Mouse (Mus musculus) limb, embryonic 14.5 days (tissue): ENCODE measurements at regions not wholly inside any gene's neighbourhood (a gene's known extent, or its start where the extent isn't known, plus 50 kb on each side); places are given as distances from the start of the nearest gene placed in this dataset.

Experiments used
- ATAC-seq: fragments of 200-750 bp; cut with Nextera tagmentation; 2 replicates; pipeline ENCODE4 v1.8.0; 2017; ENCODE audit warnings: low read depth, moderate number of reproducible peaks, moderate TSS enrichment; ENCODE audit not compliant: low FRiP score
- DNase-seq: peaks from one replicate; pipeline ENCODE4 v3.0.0-alpha.2; 2015; ENCODE audit warnings: low spot score
- H3K27ac ChIP-seq: fragments of 300-500 bp; sonication (generic); replicated peaks from 2 replicates; pipeline ENCODE4 v1.5.1; 2014; ENCODE audit warnings: low read depth, mild to moderate bottlenecking, low read length, moderate library complexity, mixed read lengths
- H3K27me3 ChIP-seq: fragments of 300-500 bp; sonication (generic); 2 replicates; pipeline ENCODE4 v1.6.1; 2014; ENCODE audit warnings: low read length, mixed read lengths; ENCODE audit not compliant: control insufficient read depth, insufficient read depth
- H3K36me3 ChIP-seq: fragments of 300-500 bp; sonication (generic); 2 replicates; pipeline ENCODE4 v1.6.1; 2014; ENCODE audit warnings: mild to moderate bottlenecking, low read length, moderate library complexity, mixed read lengths; ENCODE audit not compliant: control insufficient read depth, insufficient read depth
- H3K4me1 ChIP-seq: fragments of 300-500 bp; sonication (generic); 2 replicates; pipeline ENCODE4 v1.6.1; 2014; ENCODE audit warnings: antibody characterized with exemption, low read length, mixed read lengths; ENCODE audit not compliant: control insufficient read depth, insufficient read depth
- H3K4me2 ChIP-seq: fragments of 300-500 bp; sonication (generic); replicated peaks from 2 replicates; pipeline ENCODE4 v1.6.1; 2014; ENCODE audit warnings: low read depth, mild to moderate bottlenecking, low read length, moderate library complexity; ENCODE audit not compliant: severe bottlenecking
- H3K4me3 ChIP-seq: fragments of 300-500 bp; sonication (generic); replicated peaks from 2 replicates; pipeline ENCODE4 v1.5.1; 2014; ENCODE audit warnings: low read length
- H3K9ac ChIP-seq: fragments of 300-500 bp; sonication (generic); 2 replicates; pipeline ENCODE4 v1.6.1; 2014; ENCODE audit warnings: mild to moderate bottlenecking, low read depth, low read length, moderate library complexity; ENCODE audit not compliant: severe bottlenecking
- H3K9me3 ChIP-seq: fragments of 300-500 bp; sonication (generic); 2 replicates; pipeline ENCODE4 v1.6.1; 2016; ENCODE audit warnings: low read length; ENCODE audit not compliant: control insufficient read depth
- POLR2A ChIP-seq: fragments of 200-500 bp; IDR thresholded peaks from 2 replicates; pipeline ENCODE4 v1.8.0; 2012; ENCODE audit warnings: inconsistent platforms, mild to moderate bottlenecking, moderate library complexity, borderline replicate concordance; ENCODE audit not compliant: insufficient read depth, insufficient read length; ENCODE audit errors: extremely low read depth
- WGBS: fragments of 180-500 bp; shearing (Covaris S2); extraction: QIAGEN DNeasy Blood & Tissue Kit; methylation state at CpG from one replicate; pipeline ENCODE4 v1.1.7; 2014; 5-methylcytosine and 5-hydroxymethylcytosine counted together

DNA sequence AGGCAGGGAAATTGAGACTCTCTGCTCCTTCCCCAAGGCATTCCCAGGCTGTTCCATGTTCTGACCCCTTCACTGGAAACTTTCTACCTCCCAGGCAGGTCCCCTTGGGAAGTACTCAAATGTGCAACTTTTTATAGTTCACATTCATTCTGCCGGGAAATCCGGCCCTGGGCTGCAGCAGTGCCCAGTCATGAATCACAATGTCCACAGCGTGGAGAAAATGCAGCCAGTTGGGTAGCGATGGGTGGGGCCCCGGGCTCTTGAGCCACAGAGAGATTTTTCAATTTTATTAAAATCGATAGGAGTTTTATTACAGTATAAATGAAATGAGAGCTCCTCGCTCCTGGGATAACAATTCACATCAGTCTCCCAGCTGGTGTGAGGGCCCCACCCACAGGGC lies 121.6 kb downstream of the Wscd1 start:
- TF ChIP-seq POLR2A = no peak
- no peak for DNase-seq
- 57% methylated on average over 7 of the region's 7 CpGs for WGBS
- no peak overlapping the region for H3K27ac ChIP-seq
- H3K36me3 ChIP-seq = no peaks in the 10 kb centered on the region
- H3K27me3 ChIP-seq = no peaks in the 10 kb centered on the region
- no peak overlapping the region for H3K4me2 ChIP-seq
- H3K4me3 ChIP-seq = no peak overlapping the region
- no peaks in the 10 kb centered on the region for H3K9me3 ChIP-seq
- H3K4me1 ChIP-seq = peaks cover 4% of the 10 kb centered on the region; the same call in 1 of the 2 replicates
- no peak overlapping the region for H3K9ac ChIP-seq
- no peak for ATAC-seq

DNA sequence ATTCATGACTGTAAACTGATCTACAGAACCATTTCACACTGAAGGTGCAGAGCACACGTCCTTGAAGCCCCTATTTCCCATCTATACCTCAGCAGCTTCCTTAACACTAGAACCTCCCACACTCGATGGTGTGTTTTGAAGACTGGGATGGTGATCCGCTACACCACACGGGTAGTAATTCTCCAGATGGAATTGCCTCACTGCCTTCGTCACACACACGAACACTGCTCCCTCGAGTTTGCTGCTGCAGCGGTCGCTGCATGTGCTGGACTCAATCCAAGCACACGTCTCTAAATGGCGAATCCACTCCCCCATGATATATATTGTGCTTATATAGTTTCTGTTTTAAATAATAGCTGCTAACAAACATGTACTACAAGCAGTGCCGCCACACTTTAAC lies 117.0 kb downstream of the Wscd1 start:
- H3K4me2 ChIP-seq = no peak overlapping the region
- ATAC-seq (no peak), DNase-seq (no peak)
- no peaks in the 10 kb centered on the region for H3K9me3 ChIP-seq
- no peak overlapping the region for H3K9ac ChIP-seq
- H3K4me1 ChIP-seq = peaks cover 4% of the 10 kb centered on the region; the same call in 1 of the 2 replicates
- no peak for TF ChIP-seq POLR2A
- no peaks in the 10 kb centered on the region for H3K36me3 ChIP-seq
- WGBS = 64% methylated on average over 12 of the region's 12 CpGs
- no peaks in the 10 kb centered on the region for H3K27me3 ChIP-seq
- no peak overlapping the region for H3K27ac ChIP-seq
- no peak overlapping the region for H3K4me3 ChIP-seq

DNA sequence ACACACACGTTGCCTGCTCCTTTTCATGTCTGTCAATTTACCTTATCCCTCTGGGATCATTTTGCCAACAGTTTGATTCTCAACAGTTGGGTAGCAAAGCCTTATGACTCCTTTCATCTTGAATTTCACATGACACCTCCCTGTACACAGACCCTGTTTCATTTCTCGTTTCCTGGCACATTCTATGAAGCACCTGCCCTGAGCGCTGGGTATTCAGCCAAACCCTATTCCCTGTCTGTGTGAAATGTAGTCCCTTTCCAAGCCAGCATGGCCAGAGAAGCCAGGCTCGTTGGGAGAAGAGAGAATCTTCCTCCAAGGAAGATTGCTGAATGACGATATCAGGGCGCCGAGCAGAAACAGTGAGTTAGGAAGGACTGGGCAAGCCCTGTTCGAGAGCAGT lies 108.2 kb downstream of the Wscd1 start:
- no peaks in the 10 kb centered on the region for H3K4me1 ChIP-seq
- H3K9ac ChIP-seq = no peak overlapping the region
- DNase-seq = no peak
- no peak for ATAC-seq
- no peaks in the 10 kb centered on the region for H3K36me3 ChIP-seq
- H3K9me3 ChIP-seq = no peaks in the 10 kb centered on the region
- 82% methylated on average over 8 of the region's 8 CpGs for WGBS
- no peaks in the 10 kb centered on the region for H3K27me3 ChIP-seq
- TF ChIP-seq POLR2A = no peak
- no peak overlapping the region for H3K4me2 ChIP-seq
- no peak overlapping the region for H3K4me3 ChIP-seq
- H3K27ac ChIP-seq = no peak overlapping the region

DNA sequence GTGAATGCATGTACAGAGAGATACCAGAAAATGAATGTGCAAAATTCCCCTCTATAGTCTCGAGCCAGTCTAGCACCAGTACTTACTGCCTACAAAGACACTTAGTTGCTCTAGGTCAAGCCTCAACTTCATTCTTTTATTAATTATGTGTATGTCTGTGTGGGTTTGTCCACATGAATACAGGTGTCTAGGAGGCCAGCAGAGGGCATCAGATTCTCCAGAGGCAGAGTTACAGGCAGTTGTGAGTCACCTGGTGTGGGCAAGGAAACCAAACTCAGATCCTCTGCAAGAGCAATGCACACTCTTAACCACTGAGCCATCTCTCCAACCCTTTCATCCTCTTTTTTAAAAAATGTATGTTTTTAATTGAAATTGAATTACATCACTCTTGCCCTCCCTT lies 105.8 kb downstream of the Wscd1 start:
- Histone ChIP-seq H3K9me3 (no peaks in the 10 kb centered on the region), H3K27me3 (no peaks in the 10 kb centered on the region), H3K27ac (no peak overlapping the region), H3K9ac (no peak overlapping the region), H3K36me3 (no peaks in the 10 kb centered on the region), H3K4me3 (no peak overlapping the region), H3K4me1 (no peaks in the 10 kb centered on the region), H3K4me2 (no peak overlapping the region)
- 72% methylated on average over 1 of the region's 1 CpGs for WGBS
- DNase-seq (no peak), ATAC-seq (no peak)
- TF ChIP-seq POLR2A = no peak

DNA sequence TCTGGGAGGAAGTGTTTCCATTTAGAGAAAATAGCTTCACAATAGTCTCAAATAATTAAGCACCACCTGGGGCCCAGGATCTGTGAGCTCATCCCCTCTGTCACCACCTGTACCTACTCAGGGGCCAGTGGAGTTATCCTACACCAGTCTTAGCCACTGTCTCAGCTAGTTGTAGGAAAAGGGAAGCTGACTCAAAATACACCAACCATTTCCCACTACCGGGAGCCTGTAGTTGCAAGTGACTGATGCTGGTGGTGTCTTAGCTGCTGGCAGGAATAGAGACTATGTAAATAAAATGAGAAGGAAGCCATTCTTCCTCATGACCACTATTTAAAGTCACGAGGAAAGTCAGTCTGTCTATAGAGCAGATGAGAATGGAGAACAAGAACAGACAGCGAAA lies 105.3 kb downstream of the Wscd1 start:
- no peak for DNase-seq
- Histone ChIP-seq H3K4me2 (no peak overlapping the region), H3K9ac (no peak overlapping the region), H3K27me3 (no peaks in the 10 kb centered on the region), H3K4me3 (no peak overlapping the region), H3K4me1 (no peaks in the 10 kb centered on the region), H3K36me3 (no peaks in the 10 kb centered on the region), H3K27ac (no peak overlapping the region), H3K9me3 (no peaks in the 10 kb centered on the region)
- TF ChIP-seq POLR2A = no peak
- WGBS = 84% methylated on average over 3 of the region's 3 CpGs
- no peak for ATAC-seq
